Mouse (Mus musculus): ENCODE measurements around the gene Gli3.

Gene Gli3

GRCm38 (mm10) chr13:15722766-15723379 is 259.8 kb downstream of the Gli3 start:
- DNase-seq (ENCODE audit: low spot score): no peak

- DNase-seq (ENCODE audit: low spot score): no peak
Measured at GRCm38 (mm10) chr13:15724723-15725122, 261.7 kb downstream of the Gli3 start.

- DNase-seq (ENCODE audit: low spot score): no peak
Measured at GRCm38 (mm10) chr13:15741771-15742170, 278.7 kb downstream of the Gli3 start.

- DNase-seq (ENCODE audit: low spot score): no peak
Measured at GRCm38 (mm10) chr13:15742308-15742707, 279.3 kb downstream of the Gli3 start.

GRCm38 (mm10) chr13:15742777-15743176 is 279.7 kb downstream of the Gli3 start:
- no peak for DNase-seq (ENCODE audit: low spot score)

- DNase-seq (ENCODE audit: low spot score): peak; percentile 90
Measured at GRCm38 (mm10) chr13:15758835-15759632, 296.0 kb downstream of the Gli3 start.

GRCm38 (mm10) chr13:15759633-15760441 is 296.8 kb downstream of the Gli3 start:
- DNase-seq (ENCODE audit: low spot score): peak; percentile 15

GRCm38 (mm10) chr13:15762291-15762690 is 299.3 kb downstream of the Gli3 start:
- no peak for DNase-seq (ENCODE audit: low spot score)

GRCm38 (mm10) chr13:15762901-15763417 is 299.9 kb downstream of the Gli3 start:
- DNase-seq (ENCODE audit: low spot score): peak; percentile 84

GRCm38 (mm10) chr13:15777624-15778023 is 314.6 kb downstream of the Gli3 start:
- no peak for DNase-seq (ENCODE audit: low spot score)
